Mouse (Mus musculus) intestine, embryonic 14.5 days (tissue): ENCODE results near the gene Fstl4. TPM values are rescaled to one million over a fixed set of nuclear protein-coding genes. Genes with fewer than 3 reads are reported as not detected.

Source experiments
- ATAC-seq: fragments of 200-750 bp; cut with Nextera tagmentation; replicated peaks from 2 replicates; pipeline ENCODE4 v1.8.0; 2017; ENCODE audit warnings: low read depth, moderate number of reproducible peaks, moderate TSS enrichment, moderate library complexity; ENCODE audit not compliant: low FRiP score, low TSS enrichment
- DNase-seq: peaks from one replicate; pipeline ENCODE4 v3.0.0-alpha.2; 2018; ENCODE audit warnings: low spot score
- H3K27ac ChIP-seq: fragments of 300-500 bp; sonication (generic); 2 replicates; pipeline ENCODE4 v1.5.1; 2014; ENCODE audit warnings: low read depth, mild to moderate bottlenecking, control low read depth
- H3K27me3 ChIP-seq: fragments of 300-500 bp; sonication (generic); replicated peaks from 2 replicates; pipeline ENCODE4 v1.6.1; 2014; ENCODE audit warnings: low read length, control low read depth; ENCODE audit not compliant: control insufficient read depth, insufficient read depth
- H3K36me3 ChIP-seq: fragments of 300-500 bp; sonication (generic); 2 replicates; pipeline ENCODE4 v1.6.1; 2014; ENCODE audit warnings: low read length, control low read depth; ENCODE audit not compliant: control insufficient read depth, insufficient read depth
- H3K4me1 ChIP-seq: fragments of 300-500 bp; sonication (generic); replicated peaks from 2 replicates; pipeline ENCODE4 v1.6.1; 2014; ENCODE audit warnings: low read length, control low read depth, mixed read lengths; ENCODE audit not compliant: control insufficient read depth, insufficient read depth
- H3K4me2 ChIP-seq: fragments of 300-500 bp; sonication (generic); 2 replicates; pipeline ENCODE4 v1.6.1; 2014; ENCODE audit warnings: low read length
- H3K4me3 ChIP-seq: fragments of 300-500 bp; sonication (generic); 2 replicates; pipeline ENCODE4 v1.5.1; 2014; ENCODE audit warnings: low read depth, low read length, control low read depth, mixed read lengths
- H3K9ac ChIP-seq: fragments of 300-500 bp; sonication (generic); 2 replicates; pipeline ENCODE4 v1.6.1; 2014; ENCODE audit warnings: mild to moderate bottlenecking, low read length
- H3K9me3 ChIP-seq: fragments of 300-500 bp; sonication (generic); 2 replicates; pipeline ENCODE4 v1.6.1; 2016; ENCODE audit warnings: low read length, control low read depth; ENCODE audit not compliant: control insufficient read depth
- WGBS: fragments of 180-500 bp; shearing (Covaris S2); extraction: QIAGEN DNeasy Blood & Tissue Kit; methylation state at CpG from one replicate; pipeline ENCODE4 v1.1.7; 2014; 5-methylcytosine and 5-hydroxymethylcytosine counted together
- polyA plus RNA-seq: library from polyadenylated mRNA; unstranded; fragments of >200 nt; fragmentation: Nextera tagmentation; extraction: Ambion mirVana; gene quantifications from 2 replicates; pipeline ENCODE4 v1.2.1, GENCODE M21; 2014

Fstl4 gene
- polyA plus RNA-seq, 1 experiment from 2014 or later: 7.7 TPM

GRCm38 (mm10) chr11:52872846-52873512, 108.5 kb downstream of the Fstl4 start:
- 90% methylated on average over 15 of the region's 15 CpGs for WGBS
- Histone ChIP-seq H3K4me3 (no peak overlapping the region), H3K4me1 (peaks cover 3% of the 10 kb centered on the region; the same call in 1 of the 2 replicates), H3K27me3 (no peaks in the 10 kb centered on the region), H3K9ac (no peak overlapping the region), H3K36me3 (no peaks in the 10 kb centered on the region), H3K9me3 (peaks cover 6% of the 10 kb centered on the region; the same call in 1 of the 2 replicates), H3K4me2 (no peak overlapping the region), H3K27ac (no peak overlapping the region)
- DNase-seq (no peak), ATAC-seq (no peak)

- ATAC-seq (no peak), DNase-seq (no peak)
- no peaks in the 10 kb centered on the region for H3K27me3 ChIP-seq
- no peaks in the 10 kb centered on the region for H3K36me3 ChIP-seq
- H3K9ac ChIP-seq: no peak overlapping the region
- H3K4me1 ChIP-seq: peaks cover 3% of the 10 kb centered on the region; the same call in 1 of the 2 replicates
- no peak overlapping the region for H3K27ac ChIP-seq
- H3K9me3 ChIP-seq: peaks cover 6% of the 10 kb centered on the region; the same call in 1 of the 2 replicates
- WGBS: 89% methylated on average over 19 of the region's 19 CpGs
- H3K4me3 ChIP-seq: no peak overlapping the region
- no peak overlapping the region for H3K4me2 ChIP-seq
Observed at GRCm38 (mm10) chr11:52875916-52876765, 111.7 kb downstream of the Fstl4 start.

- Histone ChIP-seq H3K4me3 (no peak overlapping the region), H3K27ac (no peak overlapping the region), H3K4me2 (no peak overlapping the region), H3K36me3 (no peaks in the 10 kb centered on the region), H3K9ac (no peak overlapping the region), H3K27me3 (no peaks in the 10 kb centered on the region), H3K4me1 (peaks cover 3% of the 10 kb centered on the region; the same call in 1 of the 2 replicates), H3K9me3 (peaks cover 6% of the 10 kb centered on the region; the same call in 1 of the 2 replicates)
- 56% methylated on average over 2 of the region's 2 CpGs for WGBS
- no peak for DNase-seq
- ATAC-seq: no peak
Observed at GRCm38 (mm10) chr11:52877662-52878061, 113.2 kb downstream of the Fstl4 start.

GRCm38 (mm10) chr11:52879958-52880357, 115.5 kb downstream of the Fstl4 start:
- Histone ChIP-seq H3K9me3 (0 out of 2 replicates have a peak, but pooled peaks cover under 1% of the 10 kb centered on the region), H3K4me2 (no peak overlapping the region), H3K27ac (no peak overlapping the region), H3K27me3 (no peaks in the 10 kb centered on the region), H3K9ac (no peak overlapping the region), H3K4me3 (no peak overlapping the region), H3K36me3 (no peaks in the 10 kb centered on the region), H3K4me1 (peaks cover 3% of the 10 kb centered on the region; the same call in 1 of the 2 replicates)
- 96% methylated on average over 2 of the region's 2 CpGs for WGBS
- ATAC-seq (no peak), DNase-seq (no peak)

- WGBS: 17% methylated on average over 6 of the region's 6 CpGs
- no peaks in the 10 kb centered on the region for H3K27me3 ChIP-seq
- peaks cover 4% of the 10 kb centered on the region; the same call in 1 of the 2 replicates for H3K4me1 ChIP-seq
- DNase-seq (no peak), ATAC-seq (no peak)
- H3K27ac ChIP-seq: no peak overlapping the region
- H3K36me3 ChIP-seq: no peaks in the 10 kb centered on the region
- no peak overlapping the region for H3K4me3 ChIP-seq
- H3K4me2 ChIP-seq: no peak overlapping the region
- H3K9ac ChIP-seq: no peak overlapping the region
- no peaks in the 10 kb centered on the region for H3K9me3 ChIP-seq
Observed at GRCm38 (mm10) chr11:52886559-52887303, 122.3 kb downstream of the Fstl4 start.

GRCm38 (mm10) chr11:52888150-52888549, 123.7 kb downstream of the Fstl4 start:
- no peak overlapping the region for H3K9ac ChIP-seq
- H3K27me3 ChIP-seq: no peaks in the 10 kb centered on the region
- ATAC-seq (no peak), DNase-seq (no peak)
- no peaks in the 10 kb centered on the region for H3K9me3 ChIP-seq
- H3K27ac ChIP-seq: no peak overlapping the region
- H3K4me1 ChIP-seq: peaks cover 4% of the 10 kb centered on the region; the same call in 1 of the 2 replicates
- H3K36me3 ChIP-seq: no peaks in the 10 kb centered on the region
- H3K4me2 ChIP-seq: no peak overlapping the region
- WGBS: 11% methylated on average over 6 of the region's 6 CpGs
- no peak overlapping the region for H3K4me3 ChIP-seq

- H3K9ac ChIP-seq: no peak overlapping the region
- H3K27me3 ChIP-seq: no peaks in the 10 kb centered on the region
- no peak overlapping the region for H3K4me2 ChIP-seq
- ATAC-seq (no peak), DNase-seq (no peak)
- no peak overlapping the region for H3K27ac ChIP-seq
- H3K4me3 ChIP-seq: no peak overlapping the region
- no peaks in the 10 kb centered on the region for H3K9me3 ChIP-seq
- peaks cover 4% of the 10 kb centered on the region; the same call in 1 of the 2 replicates for H3K4me1 ChIP-seq
- 75% methylated on average over 4 of the region's 4 CpGs for WGBS
- H3K36me3 ChIP-seq: no peaks in the 10 kb centered on the region
Observed at GRCm38 (mm10) chr11:52889527-52889926, 125.1 kb downstream of the Fstl4 start.

- no peak for ATAC-seq
Observed at GRCm38 (mm10) chr11:52890156-52890555, 125.7 kb downstream of the Fstl4 start.

More at GRCm38 (mm10) chr11:52890156-52890555, 125.7 kb downstream of the Fstl4 start:
- no peak overlapping the region for H3K4me3 ChIP-seq
- no peak overlapping the region for H3K9ac ChIP-seq
- no peak for DNase-seq
- no peak overlapping the region for H3K27ac ChIP-seq
- no peaks in the 10 kb centered on the region for H3K9me3 ChIP-seq
- WGBS: 63% methylated on average over 7 of the region's 7 CpGs
- H3K36me3 ChIP-seq: no peaks in the 10 kb centered on the region
- no peak overlapping the region for H3K4me2 ChIP-seq
- no peaks in the 10 kb centered on the region for H3K27me3 ChIP-seq
- H3K4me1 ChIP-seq: peaks cover 4% of the 10 kb centered on the region; the same call in 1 of the 2 replicates
